ENCODE assay signal across 8 mouse cellular contexts in the genomic region with DNA sequence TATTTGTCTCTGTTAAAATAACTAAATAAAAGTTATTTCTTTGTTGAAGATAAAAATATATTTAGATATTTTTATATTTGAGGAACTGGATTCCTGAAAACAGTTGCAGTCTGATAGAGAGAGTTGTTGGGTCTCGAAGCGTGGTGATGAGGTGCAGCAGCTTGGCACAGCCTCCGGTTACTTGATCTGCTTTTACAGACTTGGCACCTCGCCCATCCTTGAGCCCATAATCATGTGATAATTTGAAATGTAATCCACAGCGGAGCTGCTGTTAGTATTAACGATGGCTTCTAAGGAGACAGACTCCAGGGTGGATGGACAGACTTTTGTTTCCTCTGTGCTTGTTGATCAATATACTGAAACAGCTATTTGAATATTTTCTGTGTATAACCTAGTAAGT. TPM values are rescaled to one million over a fixed set of nuclear protein-coding genes. Genes with fewer than 3 reads are reported as not detected.
DNase-seq lines count a peak whose midpoint lies in the region; ATAC-seq and TF ChIP-seq lines count a peak whose summit lies in the region.

No protein-coding gene starts in this region.

- peak; percentile 42 for DNase-seq in layer of hippocampus, adult 11-12 months (ENCODE audit: low spot score)
- DNase-seq in layer of hippocampus, postnatal 36 days = no peak
- peak; percentile 58 to 66 for DNase-seq in adrenal gland, adult 18-20 months (ENCODE audit: low spot score in 2 of 2)
- peak; percentile 49 for DNase-seq in fibroblast of lung, adult 2 months (ENCODE audit: low read depth)
- peak; percentile 73 to 78 for DNase-seq in heart, postnatal 10 days
- DNase-seq in layer of hippocampus, adult 2 months (ENCODE audit: low spot score in 2 of 2) = peak; percentile 23 to 28
- no peak for DNase-seq in yolk sac, embryonic 10.5 days (ENCODE audit: low spot score)

- H3K36me3 ChIP-seq in midbrain, embryonic 16.5 days (ENCODE audit: control insufficient read depth, insufficient read depth, low read length) = no peaks in the 10 kb centered on the region

- intact Hi-C loops in heart, postnatal 10 days (cut with DNase I) = no loop called here

- 0 out of 2 replicates have a peak overlapping the region, but pooled peaks have one; percentile 1 for H3K27ac ChIP-seq in layer of hippocampus, adult 2 months
- no peak overlapping the region for H3K27ac ChIP-seq in midbrain, embryonic 16.5 days (ENCODE audit: low read length)

- no peaks in the 10 kb centered on the region for H3K9me3 ChIP-seq in midbrain, embryonic 16.5 days (replicated peaks; ENCODE audit: control insufficient read depth, low read length, poor library complexity, severe bottlenecking)

- ATAC-seq in midbrain, embryonic 16.5 days = peak; percentile 29; the same call in 1 of the 2 replicates

- H3K4me1 ChIP-seq in midbrain, embryonic 16.5 days (ENCODE audit: control insufficient read depth, insufficient read depth, low read length) = peaks cover 37% of the 10 kb centered on the region

- no peak overlapping the region for H3K9ac ChIP-seq in midbrain, embryonic 16.5 days (ENCODE audit: low read depth, low read length)

- 16% methylated on average over 6 of the region's 6 CpGs for WGBS in midbrain, embryonic 16.5 days

- no peak for TF ChIP-seq CTCF in layer of hippocampus, adult 2 months (conservative IDR thresholded peaks at IDR 0.05)

- no peak overlapping the region for H3K4me2 ChIP-seq in midbrain, embryonic 16.5 days (ENCODE audit: low read length)

- H3K4me3 ChIP-seq in layer of hippocampus, adult 2 months = no peak overlapping the region
- H3K4me3 ChIP-seq in midbrain, embryonic 16.5 days (ENCODE audit: low read depth, low read length) = no peak overlapping the region

- H3K27me3 ChIP-seq in midbrain, embryonic 16.5 days (ENCODE audit: control insufficient read depth, insufficient read depth, low read depth, low read length) = no peaks in the 10 kb centered on the region

RNA-seq across cellular contexts. Expression of a gene that starts 35.3 kb away (rescaled TPM):
- 100 to 1,000 TPM; 120 to 127 TPM for total RNA-seq in layer of hippocampus, postnatal 36 days (2021)
- total RNA-seq in adrenal gland, adult 18-20 months (2021) = 10 to 100 TPM; 69.0 to 74.2 TPM
- 10 to 100 TPM; 52.7 to 60.3 TPM for total RNA-seq in heart, postnatal 10 days (2021)
- total RNA-seq in layer of hippocampus, adult 2 months (2021) = 100 to 1,000 TPM; 114 TPM
- polyA plus RNA-seq in midbrain, embryonic 16.5 days (2015; fragmentation: Nextera tagmentation; extraction: Ambion mirVana) = 12.0 TPM in 2 replicates

RNA-seq across cellular contexts. Expression of a gene that starts 53.0 kb away (rescaled TPM):
- total RNA-seq in layer of hippocampus, postnatal 36 days (2021) = 100 to 1,000 TPM in 1 of 2 experiments, 10 to 100 TPM in 1; 96.8 to 101 TPM
- total RNA-seq in adrenal gland, adult 18-20 months (2021) = 10 to 100 TPM; 62.1 to 71.9 TPM
- 10 to 100 TPM; 81.6 to 82.3 TPM for total RNA-seq in heart, postnatal 10 days (2021)
- 10 to 100 TPM; 91.7 to 92.5 TPM for total RNA-seq in layer of hippocampus, adult 2 months (2021)
- polyA plus RNA-seq in midbrain, embryonic 16.5 days (2015; fragmentation: Nextera tagmentation; extraction: Ambion mirVana) = 116 and 120 TPM in 2 replicates

Comparison
In these comparisons a context has a peak if more than half of its experiments do, and no peak if none do; other contexts are left out.
1. DNase-seq: peak in layer of hippocampus, adult 11-12 months (single experiment), adrenal gland, adult 18-20 months (2 of 2), fibroblast of lung, adult 2 months (single experiment), heart, postnatal 10 days (2 of 2) and layer of hippocampus, adult 2 months (2 of 2); none in layer of hippocampus, postnatal 36 days (0 of 2) and yolk sac, embryonic 10.5 days (single experiment).